Mouse (Mus musculus) kidney, adult 2 months (tissue): ENCODE results near the gene Plscr2. TPM values are rescaled to one million over a fixed set of nuclear protein-coding genes. Genes with fewer than 3 reads are reported as not detected.

Source experiments
- DNase-seq: peaks from one replicate; pipeline ENCODE4 v3.0.0; 2021
- H3K27ac ChIP-seq: fragments of 200-500 bp; 2 replicates; pipeline ENCODE4 v1.5.1; 2012; ENCODE audit warnings: low read depth, low read length, control low read depth, inconsistent platforms; ENCODE audit not compliant: insufficient read depth
- H3K27me3 ChIP-seq: fragments of 200-500 bp; replicated peaks from 2 replicates; pipeline ENCODE4 v1.6.1; 2012; ENCODE audit warnings: mild to moderate bottlenecking, moderate library complexity, low read length, inconsistent platforms; ENCODE audit not compliant: control insufficient read depth, insufficient read depth
- H3K36me3 ChIP-seq: fragments of 200-500 bp; 2 replicates; pipeline ENCODE4 v1.6.1; 2012; ENCODE audit warnings: mild to moderate bottlenecking, moderate library complexity, low read length, inconsistent platforms; ENCODE audit not compliant: control insufficient read depth, insufficient read depth
- H3K4me1 ChIP-seq: fragments of 200-500 bp; 2 replicates; pipeline ENCODE4 v1.6.1; 2011; ENCODE audit warnings: low read length; ENCODE audit not compliant: control insufficient read depth, insufficient read depth
- H3K4me3 ChIP-seq: fragments of 200-500 bp; 2 replicates; pipeline ENCODE4 v1.5.1; 2011; ENCODE audit warnings: mild to moderate bottlenecking, low read depth, low read length, control low read depth; ENCODE audit not compliant: insufficient read depth
- CTCF ChIP-seq: fragments of 200-500 bp; conservative IDR thresholded peaks from 2 replicates; pipeline ENCODE4 v1.5.1; 2011; ENCODE audit warnings: low read depth, mild to moderate bottlenecking, control low read depth, low read length, moderate library complexity, mixed read lengths; ENCODE audit not compliant: insufficient read depth, insufficient read length
- POLR2A ChIP-seq: fragments of 200-500 bp; IDR thresholded peaks from one replicate; pipeline ENCODE4 v1.6.1; 2011; ENCODE audit warnings: low read depth, low read length, control low read depth
- WGBS: fragments of 180-500 bp; shearing (Covaris S2); methylation state at CpG from one replicate; pipeline ENCODE4 v1.1.7; 2018; 5-methylcytosine and 5-hydroxymethylcytosine counted together
- polyA plus RNA-seq: library from polyadenylated mRNA; depleted of rRNA; stranded (reverse); fragments of >200 nt; gene quantifications from 2 replicates; pipeline ENCODE4 v1.2.3, GENCODE M21; 2012

The Plscr2 gene
- polyA plus RNA-seq, 1 experiment: 193 TPM

DNA sequence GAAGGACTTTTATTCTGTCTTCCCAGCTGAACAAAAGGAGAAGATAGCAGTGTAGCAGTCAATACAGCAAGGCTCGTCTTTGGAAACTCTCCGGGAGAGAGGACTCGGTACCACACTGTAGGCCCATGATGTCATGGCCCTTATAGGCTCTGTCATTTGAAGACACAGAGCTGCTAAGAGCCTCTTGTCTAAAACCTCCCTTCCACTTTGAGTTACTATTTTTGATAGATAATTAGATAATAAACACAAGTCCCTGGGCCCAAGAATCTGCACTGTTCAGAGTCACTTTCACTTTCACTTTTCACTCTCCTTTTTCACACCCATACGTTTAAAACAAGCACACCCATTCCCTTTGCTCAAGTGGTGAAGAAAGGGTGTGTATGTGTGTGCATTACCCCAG, 9.7 kb upstream of the Plscr2 start:
- peak overlapping the region; percentile 21; the same call in 1 of the 2 replicates for H3K4me3 ChIP-seq

DNA sequence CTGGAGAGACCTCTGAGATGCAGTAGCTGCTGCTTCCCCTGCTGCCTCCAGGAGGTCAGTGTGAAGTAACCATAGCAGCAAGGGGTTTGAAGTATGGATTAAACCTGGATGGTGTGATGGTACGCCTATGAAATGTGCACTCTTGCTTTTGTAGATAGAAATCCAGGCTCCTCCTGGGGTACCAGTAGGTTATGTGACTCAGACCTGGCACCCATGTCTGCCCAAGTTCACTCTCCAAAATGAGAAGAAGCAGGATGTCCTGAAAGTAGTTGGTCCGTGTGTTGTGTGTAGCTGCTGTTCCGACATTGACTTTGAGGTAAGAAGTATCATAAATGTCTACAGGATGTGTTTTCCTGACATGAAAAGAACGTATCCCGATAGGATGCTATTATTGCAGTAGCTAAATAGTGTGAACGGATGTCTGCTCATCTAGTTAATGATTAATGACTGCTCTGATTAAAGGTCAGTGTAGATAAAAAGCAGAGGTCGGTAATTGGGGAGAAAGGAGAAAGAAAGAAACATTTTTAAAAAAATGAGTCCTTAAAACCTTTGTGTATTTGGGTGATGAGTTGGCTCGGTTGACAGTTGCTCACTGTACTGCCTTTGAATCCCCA, 8.7 kb upstream of the Plscr2 start:
- DNase-seq: peak; percentile 65
- Histone ChIP-seq H3K27ac (peak overlapping the region; percentile 75), H3K36me3 (peaks cover 5% of the 10 kb centered on the region; the same call in 1 of the 2 replicates), H3K4me3 (no peak overlapping the region), H3K27me3 (no peaks in the 10 kb centered on the region), H3K4me1 (peaks cover 25% of the 10 kb centered on the region)
- WGBS: 34% methylated on average over 8 of the region's 8 CpGs
- TF ChIP-seq CTCF (no peak), POLR2A (no peak)

More for the DNA sequence above, 9.7 kb upstream of the Plscr2 start:
- peaks cover 24% of the 10 kb centered on the region for H3K4me1 ChIP-seq
- no peak for DNase-seq
- H3K36me3 ChIP-seq: peaks cover 5% of the 10 kb centered on the region; the same call in 1 of the 2 replicates
- H3K27me3 ChIP-seq: no peaks in the 10 kb centered on the region
- WGBS: 58% methylated on average over 4 of the region's 4 CpGs
- H3K27ac ChIP-seq: peak overlapping the region; percentile 75
- TF ChIP-seq POLR2A (no peak), CTCF (no peak)

DNA sequence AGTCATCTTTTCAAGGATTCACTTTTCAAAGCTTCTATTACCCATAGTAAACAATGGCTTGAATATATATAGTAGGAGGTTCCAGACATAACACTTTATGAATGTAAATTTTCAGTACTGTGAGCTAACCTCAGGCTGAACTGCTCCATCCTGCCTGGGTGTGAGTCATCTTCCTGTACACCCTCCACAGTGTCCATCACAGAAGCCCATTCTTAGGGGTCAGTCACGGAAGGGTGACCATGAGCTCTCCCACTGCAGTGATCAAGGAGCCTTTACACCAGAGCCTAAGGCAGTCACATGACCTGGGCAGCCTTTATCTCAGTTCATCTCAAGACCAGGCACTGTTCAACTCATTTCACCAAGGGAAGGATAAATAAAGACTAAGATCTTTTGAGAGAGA, 7.7 kb upstream of the Plscr2 start:
- DNase-seq: peak; percentile 33
- TF ChIP-seq POLR2A: no peak
- no peak for TF ChIP-seq CTCF
- Histone ChIP-seq H3K4me1 (peaks cover 29% of the 10 kb centered on the region), H3K4me3 (no peak overlapping the region), H3K27ac (no peak overlapping the region), H3K27me3 (no peaks in the 10 kb centered on the region), H3K36me3 (peaks cover 5% of the 10 kb centered on the region; the same call in 1 of the 2 replicates)
- WGBS: 60% methylated on average over 1 of the region's 1 CpGs

DNA sequence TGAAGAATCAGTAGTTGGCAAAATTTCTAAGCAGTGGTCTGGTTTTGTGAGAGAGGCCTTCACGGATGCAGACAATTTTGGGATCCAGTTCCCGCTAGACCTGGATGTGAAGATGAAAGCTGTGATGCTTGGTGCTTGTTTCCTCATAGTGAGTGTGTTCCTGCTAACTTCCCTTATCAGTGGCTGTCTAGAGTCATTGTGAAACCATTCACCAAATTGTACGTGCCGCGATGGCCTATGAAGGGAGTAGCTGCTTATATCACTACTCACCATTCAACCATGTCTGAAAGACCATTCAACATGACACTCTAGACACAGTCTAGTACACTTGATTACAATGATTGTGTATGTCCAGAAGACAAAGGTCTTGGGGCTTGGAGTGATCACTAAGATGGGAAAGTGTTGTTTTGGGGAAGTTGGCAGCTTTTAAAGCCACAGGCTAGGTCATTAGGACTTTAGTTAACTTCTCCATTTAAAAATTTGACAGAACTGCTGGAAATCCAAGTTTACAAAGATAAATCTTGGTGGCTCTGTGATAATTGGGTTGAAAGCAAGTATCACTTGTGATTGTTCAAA, 5.5 kb upstream of the Plscr2 start:
- H3K27me3 ChIP-seq: no peaks in the 10 kb centered on the region

DNA sequence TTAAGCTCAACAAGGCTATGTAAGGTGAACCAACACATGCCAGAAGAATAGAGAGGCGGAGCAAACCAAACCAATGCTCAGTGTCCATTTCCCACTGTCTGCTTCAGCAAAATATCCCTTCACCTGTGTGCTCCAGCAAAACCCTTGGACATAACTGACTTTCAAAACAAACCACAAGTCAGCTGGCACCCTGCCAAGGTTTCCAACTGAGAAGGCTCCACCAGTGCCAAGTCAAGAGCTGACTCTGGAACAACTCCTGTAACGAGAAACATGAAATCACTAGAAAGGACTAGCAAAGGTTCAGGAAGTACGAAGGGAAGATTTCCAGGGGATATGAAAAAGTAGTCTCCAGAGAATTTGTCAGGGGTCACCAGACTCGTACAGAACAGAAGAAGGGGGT, 4.5 kb upstream of the Plscr2 start:
- DNase-seq: peak; percentile 98
- 29% methylated on average over 4 of the region's 4 CpGs for WGBS
- Histone ChIP-seq H3K27me3 (no peaks in the 10 kb centered on the region), H3K27ac (peak overlapping the region; percentile 88), H3K4me3 (no peak overlapping the region), H3K36me3 (peaks cover 2% of the 10 kb centered on the region; the same call in 1 of the 2 replicates), H3K4me1 (peaks cover 43% of the 10 kb centered on the region)
- TF ChIP-seq POLR2A (no peak), CTCF (no peak)

More for the DNA sequence above, 5.5 kb upstream of the Plscr2 start:
- H3K27ac ChIP-seq: no peak overlapping the region; the same call in 1 of the 2 replicates
- peaks cover 5% of the 10 kb centered on the region; the same call in 1 of the 2 replicates for H3K36me3 ChIP-seq
- H3K4me1 ChIP-seq: peaks cover 46% of the 10 kb centered on the region
- H3K4me3 ChIP-seq: no peak overlapping the region
- DNase-seq: no peak
- TF ChIP-seq POLR2A (no peak), CTCF (no peak)
- WGBS: 73% methylated on average over 5 of the region's 5 CpGs

DNA sequence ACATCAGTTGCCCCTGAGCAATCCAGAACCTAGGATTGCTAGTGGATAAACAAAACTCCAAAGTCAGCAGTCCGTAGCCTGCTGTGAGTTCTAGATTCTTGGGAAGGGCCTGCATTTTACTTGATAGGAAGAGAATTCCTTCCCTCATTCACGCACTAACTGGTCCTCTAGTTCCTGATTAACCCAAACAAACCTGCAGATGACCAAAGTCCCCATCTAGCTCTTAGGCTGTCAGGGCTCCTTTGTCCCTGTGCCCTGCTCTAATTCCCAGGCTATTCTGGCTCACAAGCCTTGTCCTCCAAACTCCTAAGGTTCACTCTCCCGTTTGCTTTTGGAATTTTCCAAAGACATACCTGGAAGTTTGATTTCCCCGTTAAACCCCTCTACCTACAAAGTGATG, 2.8 kb upstream of the Plscr2 start:
- TF ChIP-seq CTCF (no peak), POLR2A (no peak)
- DNase-seq: peak; percentile 89
- Histone ChIP-seq H3K36me3 (peaks cover 4% of the 10 kb centered on the region; the same call in 1 of the 2 replicates), H3K27me3 (no peaks in the 10 kb centered on the region), H3K27ac (peak overlapping the region; percentile 91), H3K4me1 (peaks cover 34% of the 10 kb centered on the region), H3K4me3 (no peak overlapping the region)
- 44% methylated on average over 4 of the region's 4 CpGs for WGBS

DNA sequence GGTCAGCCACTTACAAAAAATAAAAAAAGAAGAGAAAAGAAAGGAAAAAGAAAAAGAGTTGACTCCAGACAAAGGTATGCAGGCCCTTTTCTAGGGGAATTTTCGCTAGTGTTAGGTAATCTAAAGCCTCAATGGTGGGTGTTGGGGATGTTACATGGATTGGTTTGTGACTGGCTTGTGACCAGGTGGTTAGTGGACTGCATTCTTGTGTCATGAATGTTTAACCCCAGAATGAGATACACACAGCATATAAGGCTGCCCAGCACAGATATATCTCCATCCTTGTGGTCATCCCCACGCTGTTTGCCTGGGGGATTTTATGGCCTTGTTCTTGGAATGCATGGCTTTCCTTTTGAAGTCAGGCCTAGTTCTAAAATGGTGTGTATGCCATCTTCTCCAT, 2.1 kb upstream of the Plscr2 start:
- no peak for TF ChIP-seq CTCF
- TF ChIP-seq POLR2A: no peak
- peak overlapping the region; percentile 91 for H3K27ac ChIP-seq
- peaks cover 34% of the 10 kb centered on the region for H3K4me1 ChIP-seq
- H3K27me3 ChIP-seq: no peaks in the 10 kb centered on the region
- DNase-seq: peak; percentile 68
- H3K36me3 ChIP-seq: peaks cover 5% of the 10 kb centered on the region; the same call in 1 of the 2 replicates
- WGBS: 63% methylated on average over 2 of the region's 2 CpGs
- no peak overlapping the region for H3K4me3 ChIP-seq
